Mouse (Mus musculus): ENCODE measurements around the gene Sema3c. TPM values are rescaled to one million over a fixed set of nuclear protein-coding genes. Genes with fewer than 3 reads are reported as not detected.
A peak's percentile ranks its signal among the peaks of the same experiment; 100 is the strongest.

Sema3c gene
- polyA plus RNA-seq, 1 experiment, result 38.8 TPM

DNA sequence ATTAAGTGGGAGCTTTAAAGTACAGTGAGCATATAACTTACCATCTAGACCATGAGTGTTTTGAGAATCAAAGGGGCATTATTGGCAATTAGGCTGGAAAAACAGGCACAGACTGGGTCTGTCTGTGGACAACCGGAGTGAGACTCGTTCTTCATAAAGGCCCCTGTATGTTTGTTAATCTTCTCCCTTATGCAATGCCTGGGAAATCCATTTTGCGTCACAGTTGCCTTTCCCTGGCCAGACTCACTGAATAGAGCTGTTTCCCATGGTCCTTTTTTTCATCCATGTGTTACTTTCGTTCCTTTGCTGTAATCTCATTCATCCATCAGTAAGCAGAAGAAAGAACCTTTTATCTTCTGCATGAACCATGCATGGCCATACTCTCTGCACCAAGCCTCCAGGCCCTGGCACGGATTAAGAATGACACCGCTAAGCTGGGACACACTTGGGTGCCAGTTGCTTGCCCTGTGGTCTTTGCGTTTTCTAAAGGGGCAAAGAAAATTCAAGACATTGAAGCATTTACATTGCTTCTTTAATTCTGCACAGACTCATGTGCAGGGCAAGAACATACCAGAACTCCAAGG is 73.7 kb downstream of the Sema3c start:
- DNase-seq (ENCODE audit: low read depth), result no peak

DNA sequence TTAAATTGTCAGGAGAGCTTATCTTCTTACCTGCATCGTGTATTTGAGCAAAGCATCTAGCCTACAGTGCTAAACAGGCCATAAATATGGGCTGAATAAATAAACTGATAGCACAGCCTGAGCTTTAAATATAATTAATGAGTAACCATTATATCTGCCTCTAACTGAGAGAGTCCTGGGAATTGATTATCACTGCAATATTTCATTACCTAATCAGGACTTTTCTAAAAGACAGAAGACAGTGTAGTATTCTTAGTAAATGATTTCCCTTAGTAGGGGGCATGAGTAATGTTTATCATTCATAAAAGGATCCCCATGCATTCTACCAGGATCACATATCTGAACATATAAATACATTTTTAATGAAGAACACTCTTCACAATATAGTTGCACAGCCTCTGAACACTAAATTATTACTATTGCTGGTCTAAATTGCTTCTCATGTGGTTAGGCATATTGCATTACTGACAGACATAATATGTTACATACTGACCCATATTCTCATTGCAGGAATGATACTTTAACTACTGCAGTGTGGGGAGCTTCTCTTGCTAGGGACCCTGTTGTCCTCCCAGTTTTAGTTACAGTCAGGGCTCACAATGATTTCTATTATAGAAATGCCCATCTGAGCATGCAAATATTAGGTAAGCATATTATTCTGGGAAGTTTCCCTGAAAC is 74.9 kb downstream of the Sema3c start:
- DNase-seq (ENCODE audit: low read depth), result no peak

DNA sequence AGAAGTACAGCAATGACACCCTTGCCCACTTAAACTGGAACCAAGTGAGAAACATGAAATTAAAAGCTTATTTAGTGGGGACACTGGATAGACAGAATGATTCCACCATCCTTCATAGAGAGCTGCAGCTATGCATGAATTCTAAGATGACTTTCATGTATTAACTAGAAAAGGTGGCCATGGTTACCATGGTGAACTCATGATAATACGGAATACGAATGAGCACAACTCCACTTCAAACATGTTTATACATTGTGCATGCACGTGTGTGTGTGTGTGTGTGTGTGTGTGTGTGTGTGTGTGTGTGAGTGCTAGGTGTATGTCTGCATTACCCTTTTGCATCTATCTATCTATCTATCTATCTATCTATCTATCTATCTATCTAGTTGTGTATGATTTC is 87.1 kb downstream of the Sema3c start:
- no peak for DNase-seq (ENCODE audit: low read depth)

DNA sequence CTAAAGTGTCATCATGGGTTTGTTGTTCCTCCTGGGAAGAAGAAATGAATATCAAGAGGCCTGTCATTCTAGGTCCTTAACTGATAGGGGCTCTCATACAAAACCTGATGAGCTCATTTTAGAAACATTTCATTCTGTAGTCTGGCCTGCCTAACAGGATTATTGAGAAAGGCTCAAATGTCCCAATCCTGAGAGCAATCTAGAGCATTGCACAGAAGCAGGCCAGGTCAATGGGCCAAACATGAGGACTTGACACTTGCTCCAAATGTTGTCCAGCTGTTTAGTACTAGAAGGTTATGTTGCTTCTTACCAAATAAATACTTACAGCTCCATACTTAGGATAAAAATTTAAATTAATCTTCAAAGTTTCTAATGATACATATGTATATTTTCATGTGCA is 97.3 kb downstream of the Sema3c start:
- peak; percentile 58 for DNase-seq (ENCODE audit: low read depth)

DNA sequence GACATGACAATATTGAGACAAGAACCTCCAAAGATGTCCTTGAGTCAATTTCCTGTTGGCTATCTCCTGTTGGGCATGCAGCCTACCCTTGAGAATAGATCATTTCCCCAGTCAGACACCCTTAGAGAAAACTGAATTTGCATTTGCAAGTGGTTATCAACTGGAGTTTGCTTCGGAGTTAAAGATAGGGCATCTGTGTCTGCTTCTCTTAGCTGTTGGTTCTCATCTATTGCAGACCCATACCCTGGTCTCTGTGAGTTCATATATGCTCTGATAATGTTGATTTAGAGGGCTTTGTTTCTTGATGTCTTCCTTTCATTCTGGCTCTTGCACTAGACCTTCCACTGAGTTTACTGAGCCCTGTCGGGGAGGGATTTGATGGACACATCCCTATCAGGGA is 106.8 kb downstream of the Sema3c start:
- no peak for DNase-seq (ENCODE audit: low read depth)

DNA sequence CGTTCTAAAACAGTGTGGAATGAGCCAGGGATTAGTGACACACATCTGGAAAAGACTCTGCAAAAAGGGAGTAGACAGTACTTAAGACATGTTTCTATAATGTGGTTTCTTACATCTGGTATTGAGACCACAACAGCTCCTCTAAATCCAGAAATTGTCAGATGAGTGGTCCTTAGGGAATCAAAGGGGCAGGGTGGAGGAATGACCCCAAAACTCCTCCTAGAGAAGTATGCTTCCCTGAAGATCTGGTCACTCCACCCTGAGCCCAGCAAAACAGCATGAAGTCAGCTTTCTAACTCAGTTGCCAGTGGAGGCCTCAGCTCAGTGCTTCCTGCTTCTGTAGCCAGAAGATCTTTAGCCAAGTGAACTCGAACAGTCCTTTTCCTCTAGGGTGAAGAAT is 115.0 kb downstream of the Sema3c start:
- no peak for DNase-seq (ENCODE audit: low read depth)

DNA sequence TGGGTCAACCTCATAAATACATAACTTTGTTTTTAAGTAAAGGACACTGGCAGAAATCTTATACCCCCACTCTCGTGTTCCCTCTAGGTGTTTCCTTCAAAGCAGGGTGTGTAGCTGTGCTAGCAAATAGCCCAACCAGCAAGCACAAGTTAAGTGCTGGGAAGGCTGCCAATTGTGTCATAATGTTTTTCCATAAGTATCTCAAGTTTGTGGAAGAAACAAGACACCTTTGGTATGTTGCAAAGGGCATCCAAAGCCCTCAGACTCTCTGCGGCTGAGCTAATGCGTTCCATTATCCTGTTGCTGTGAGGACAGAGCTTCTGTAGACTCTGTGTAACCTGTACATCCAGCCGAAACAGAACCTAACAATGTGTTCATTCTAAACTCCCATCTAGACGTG is 115.5 kb downstream of the Sema3c start:
- peak; percentile 33 for DNase-seq (ENCODE audit: low read depth)

DNA sequence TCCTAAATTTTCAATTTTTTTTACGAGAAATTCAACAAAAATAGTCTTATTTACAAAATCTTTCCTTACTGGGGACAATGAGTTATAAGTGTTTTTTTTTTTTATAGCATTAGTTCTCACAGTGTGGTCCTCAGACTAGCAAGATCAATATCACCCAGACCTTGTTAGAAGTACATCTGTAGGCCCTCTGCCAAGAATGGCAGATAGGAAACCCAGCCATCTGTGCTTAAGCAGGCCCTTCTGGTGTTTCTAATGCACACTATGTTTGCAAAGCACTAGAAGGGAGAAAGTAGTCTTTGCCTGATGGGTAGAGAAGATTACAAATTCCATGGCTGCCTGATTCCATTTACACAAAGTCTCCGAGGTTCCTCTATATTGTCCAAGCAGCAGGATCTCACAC is 121.3 kb downstream of the Sema3c start:
- DNase-seq (ENCODE audit: low read depth), result no peak

DNA sequence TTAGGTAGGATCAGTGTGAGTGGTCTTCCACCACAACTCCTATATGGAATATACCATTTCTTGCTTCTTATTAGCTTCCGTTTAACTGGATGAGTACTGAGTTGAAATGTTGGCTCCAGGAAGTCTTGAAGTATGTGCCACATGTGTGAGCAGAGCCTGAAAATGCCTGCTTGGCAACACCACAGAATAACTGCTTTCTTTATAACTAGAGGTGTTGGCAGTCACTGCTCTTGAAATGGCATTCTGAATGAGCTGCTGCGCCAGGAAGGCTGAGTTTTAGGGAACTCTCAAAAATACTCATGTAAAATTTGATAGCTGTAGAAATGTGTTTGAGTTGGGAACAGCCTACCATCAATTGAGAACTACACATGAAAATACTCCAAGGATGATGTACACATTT is 124.8 kb downstream of the Sema3c start:
- no peak for DNase-seq (ENCODE audit: low read depth)

DNA sequence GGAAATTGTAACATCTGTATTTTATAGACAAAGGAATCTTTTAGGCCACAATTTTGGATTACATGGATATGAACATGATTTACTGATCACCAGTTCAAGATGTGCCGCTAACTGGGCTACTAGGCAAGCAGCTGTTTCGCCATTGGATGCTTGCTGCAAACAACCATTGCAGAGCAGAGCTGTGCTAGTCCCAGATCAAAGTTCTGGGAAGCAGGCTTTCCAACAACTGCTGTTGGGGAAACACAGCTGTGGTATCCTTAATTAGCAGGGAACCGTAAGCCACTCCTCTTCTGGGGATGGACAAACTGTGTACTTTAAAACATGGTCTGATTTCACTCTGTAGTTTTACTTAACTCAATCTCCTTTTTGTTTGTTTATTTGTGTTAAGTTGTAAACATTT is 130.1 kb downstream of the Sema3c start:
- no peak for DNase-seq (ENCODE audit: low read depth)

DNA sequence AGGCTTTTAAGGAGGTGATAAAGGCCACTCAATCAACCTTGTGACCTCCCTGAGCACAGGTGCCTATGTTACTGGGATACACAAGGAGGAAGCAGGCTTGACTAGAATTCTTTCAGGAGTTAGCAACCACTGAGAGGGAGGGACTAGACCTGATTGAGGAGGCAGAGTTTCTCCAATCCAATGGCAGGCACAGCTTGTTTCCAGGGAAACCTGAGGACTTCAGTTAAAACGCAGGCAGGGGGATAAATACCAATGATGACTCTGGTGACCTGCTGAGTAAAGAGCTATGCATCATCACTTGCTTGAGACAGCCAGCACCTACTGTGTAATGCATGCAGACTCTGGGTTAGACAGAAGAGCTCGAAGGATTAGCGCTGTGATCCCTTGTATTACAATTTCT is 133.0 kb downstream of the Sema3c start:
- DNase-seq (ENCODE audit: low read depth), result no peak

DNA sequence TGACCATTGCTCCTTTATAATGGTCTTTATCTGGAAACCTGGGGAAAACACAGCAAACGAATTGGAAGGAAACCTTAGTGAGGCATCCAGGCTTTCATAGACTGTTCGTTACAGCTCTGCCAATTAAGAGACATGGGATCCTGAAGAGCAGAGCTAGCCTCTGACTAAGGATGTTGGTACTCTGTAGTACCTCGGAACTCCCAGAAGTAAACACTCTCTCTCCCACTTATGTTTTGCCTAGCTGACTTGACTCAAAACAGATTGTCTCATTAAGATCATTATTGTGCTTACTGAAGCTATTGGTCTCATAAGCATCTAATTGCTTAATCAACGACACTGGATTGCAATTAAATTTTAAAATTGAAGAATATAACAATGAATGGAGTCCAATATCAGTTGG is 138.3 kb downstream of the Sema3c start:
- DNase-seq (ENCODE audit: low read depth), result no peak

DNA sequence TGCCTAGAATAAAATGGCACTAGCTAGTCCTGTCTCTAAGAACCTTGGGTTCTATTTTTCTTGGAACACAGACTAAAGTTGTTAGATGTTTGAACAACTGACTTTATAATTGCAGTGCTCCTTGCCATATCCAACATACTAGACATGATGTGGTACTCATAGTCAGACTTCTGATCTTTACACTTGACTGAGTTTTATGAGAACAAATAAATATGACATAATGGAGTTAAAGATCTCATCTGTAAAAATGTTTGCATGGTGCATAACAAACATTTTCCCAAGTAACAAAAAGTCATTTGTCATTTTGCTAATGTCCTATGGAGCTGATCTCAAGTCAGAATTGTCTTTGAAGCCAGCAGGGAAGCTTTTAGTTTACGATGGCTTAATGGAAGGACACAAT is 141.1 kb downstream of the Sema3c start:
- no peak for DNase-seq (ENCODE audit: low read depth)

DNA sequence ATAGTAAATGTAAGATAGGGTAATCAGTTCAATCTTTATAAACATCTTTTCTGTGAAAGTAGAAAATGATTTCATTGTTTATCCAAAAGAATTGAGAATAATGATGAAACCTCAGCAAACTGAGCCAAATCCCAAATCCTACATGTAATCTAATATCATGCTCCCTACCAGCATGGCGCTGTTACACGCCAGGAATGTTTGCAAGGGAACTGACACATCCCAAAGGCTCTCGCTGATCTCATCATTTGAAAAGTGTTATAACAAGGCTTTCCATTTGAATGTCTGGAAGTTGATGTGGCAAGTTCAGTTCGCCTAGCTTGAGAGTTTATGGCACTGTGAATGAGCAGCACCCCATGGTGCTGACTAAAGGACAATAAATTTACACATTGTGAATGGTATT is 145.9 kb downstream of the Sema3c start:
- no peak for DNase-seq (ENCODE audit: low read depth)

DNA sequence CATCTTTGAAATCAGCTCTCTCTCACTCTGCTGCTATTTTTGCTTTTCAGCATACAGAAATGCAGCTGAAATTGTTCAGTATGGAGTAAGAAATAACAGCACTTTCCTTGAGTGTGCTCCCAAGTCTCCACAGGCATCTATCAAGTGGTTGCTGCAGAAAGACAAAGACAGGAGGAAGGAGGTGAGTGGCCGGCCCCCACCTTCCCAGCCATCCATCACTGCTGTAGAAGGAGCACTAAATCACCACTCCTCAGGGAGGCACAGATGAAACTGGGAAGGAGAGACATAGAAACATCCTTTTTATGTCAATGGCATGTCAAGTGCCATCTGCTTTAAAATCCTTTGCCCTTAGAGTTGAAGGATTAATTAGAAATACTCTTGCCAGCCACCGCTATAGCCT is 149.9 kb downstream of the Sema3c start:
- DNase-seq (ENCODE audit: low read depth), result no peak

DNA sequence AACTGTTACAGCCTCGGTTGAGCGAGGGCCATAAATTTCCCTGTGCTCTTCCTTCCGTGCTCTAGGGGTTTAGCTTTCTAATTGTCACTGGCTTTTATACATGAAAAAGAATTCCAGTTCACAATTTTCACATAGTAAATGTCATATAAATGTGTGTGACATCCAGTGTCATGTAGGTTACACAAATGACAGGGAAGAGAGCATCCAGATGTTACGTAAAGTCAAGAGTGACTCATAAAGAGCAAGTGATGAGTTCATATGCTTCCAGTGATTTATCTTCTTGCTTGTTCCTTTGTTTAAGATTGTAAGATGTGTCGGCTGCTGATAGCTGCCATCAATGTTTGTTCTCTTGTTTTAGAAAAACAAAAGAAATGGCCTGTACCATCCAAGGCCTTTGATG is 154.0 kb downstream of the Sema3c start:
- no peak for DNase-seq (ENCODE audit: low read depth)

DNA sequence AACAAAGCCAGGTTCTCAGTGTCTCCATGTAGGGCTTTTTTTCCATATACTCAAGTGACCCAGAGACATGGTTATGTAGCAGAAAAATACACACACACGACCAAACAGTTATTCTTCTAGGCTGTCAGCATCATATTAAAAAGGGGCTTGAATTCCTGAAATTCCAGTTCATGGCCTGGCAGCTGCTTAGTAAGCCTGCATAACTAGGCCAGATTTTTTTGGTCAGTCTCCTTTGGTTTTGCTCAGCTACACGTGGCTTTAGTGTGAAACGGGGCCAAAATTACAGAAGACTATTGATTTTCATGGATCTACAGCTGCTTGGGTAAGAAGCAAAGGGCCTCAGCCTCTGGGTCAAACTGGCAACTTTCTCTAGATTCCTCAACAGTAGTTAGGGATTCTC is 165.7 kb downstream of the Sema3c start:
- DNase-seq (ENCODE audit: low read depth), result no peak

DNA sequence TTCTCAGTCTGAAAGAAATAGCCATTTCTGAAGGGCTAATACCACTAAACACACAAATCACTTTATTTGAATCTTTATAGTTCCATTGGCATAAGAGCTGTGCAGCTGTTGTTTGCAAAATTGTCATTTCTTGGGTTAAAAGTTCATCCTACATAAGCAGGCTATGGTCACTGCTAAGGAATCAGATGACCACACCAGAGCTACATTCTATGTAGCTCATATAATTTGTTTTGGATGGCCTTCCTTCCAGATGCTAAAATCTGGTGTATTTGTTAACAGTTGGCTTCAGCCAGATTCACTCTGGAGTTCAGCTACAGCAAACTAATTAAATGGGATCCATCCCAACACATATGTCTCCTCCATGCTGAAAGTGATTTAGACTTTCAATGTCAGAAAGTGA is 172.4 kb downstream of the Sema3c start:
- DNase-seq (ENCODE audit: low read depth), result no peak

DNA sequence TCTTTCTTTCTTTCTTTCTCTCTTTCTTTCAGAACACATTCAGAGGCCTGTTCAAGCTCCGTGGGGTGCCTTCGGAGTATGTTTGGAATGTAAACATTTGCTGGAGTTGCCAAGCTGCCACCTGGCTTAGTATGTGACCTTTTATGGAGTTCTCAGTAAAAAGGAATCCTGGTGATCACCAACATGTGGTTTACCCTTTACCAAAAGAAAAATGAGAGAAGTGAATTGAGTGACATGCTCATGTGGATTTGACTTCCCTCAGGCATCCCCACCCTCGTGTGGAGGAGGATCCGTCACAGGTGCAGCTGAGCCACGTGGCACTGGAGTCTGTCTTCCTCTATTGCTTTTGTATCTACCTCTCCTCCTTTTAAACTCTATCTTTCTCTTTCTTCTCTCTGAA is 173.1 kb downstream of the Sema3c start:
- no peak for DNase-seq (ENCODE audit: low read depth)

DNA sequence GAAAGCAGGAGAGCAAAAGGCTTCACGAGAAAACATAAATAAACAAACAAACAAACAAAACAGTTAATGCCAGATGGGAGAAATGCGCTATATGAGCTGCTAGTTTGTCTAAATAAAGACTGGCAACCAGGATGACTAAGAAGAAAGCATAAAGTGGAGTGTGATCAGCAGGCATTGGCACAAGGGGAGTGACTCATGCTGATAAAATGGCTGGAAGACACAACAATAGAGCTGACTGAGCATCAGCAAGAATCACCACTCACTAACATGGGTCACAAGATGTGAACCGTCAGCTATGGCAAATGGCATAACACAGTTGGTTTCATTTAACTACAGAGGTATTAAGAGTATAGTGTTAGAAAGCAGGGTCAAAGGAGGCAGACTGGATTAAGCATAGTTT is 174.2 kb downstream of the Sema3c start:
- DNase-seq (ENCODE audit: low read depth), result no peak

DNA sequence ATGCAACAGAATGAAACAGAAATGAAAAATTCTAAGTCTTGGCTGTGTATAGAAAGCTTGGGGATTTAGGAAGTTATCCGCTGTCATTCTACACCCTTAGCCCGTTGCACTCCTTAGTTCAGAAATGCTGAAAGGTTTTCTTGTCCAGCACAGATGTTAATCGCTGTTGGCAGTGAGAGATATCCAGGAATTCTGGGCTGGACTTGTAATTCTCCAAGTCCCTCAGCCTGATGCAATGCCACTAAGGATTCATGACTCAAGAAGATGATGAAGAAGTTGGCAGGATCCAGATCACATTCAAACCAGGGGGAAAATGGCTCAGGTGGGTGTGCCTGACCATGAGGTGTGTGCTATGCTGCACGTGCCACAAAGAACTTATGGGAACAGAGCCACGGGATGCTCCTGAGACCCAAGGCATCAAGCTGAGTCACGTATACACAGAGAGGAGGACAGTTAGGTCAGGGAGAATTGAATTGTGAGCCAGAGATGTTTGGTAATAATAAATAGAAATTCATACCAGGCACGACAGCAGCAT is 179.5 kb downstream of the Sema3c start:
- no peak for DNase-seq (ENCODE audit: low read depth)

DNA sequence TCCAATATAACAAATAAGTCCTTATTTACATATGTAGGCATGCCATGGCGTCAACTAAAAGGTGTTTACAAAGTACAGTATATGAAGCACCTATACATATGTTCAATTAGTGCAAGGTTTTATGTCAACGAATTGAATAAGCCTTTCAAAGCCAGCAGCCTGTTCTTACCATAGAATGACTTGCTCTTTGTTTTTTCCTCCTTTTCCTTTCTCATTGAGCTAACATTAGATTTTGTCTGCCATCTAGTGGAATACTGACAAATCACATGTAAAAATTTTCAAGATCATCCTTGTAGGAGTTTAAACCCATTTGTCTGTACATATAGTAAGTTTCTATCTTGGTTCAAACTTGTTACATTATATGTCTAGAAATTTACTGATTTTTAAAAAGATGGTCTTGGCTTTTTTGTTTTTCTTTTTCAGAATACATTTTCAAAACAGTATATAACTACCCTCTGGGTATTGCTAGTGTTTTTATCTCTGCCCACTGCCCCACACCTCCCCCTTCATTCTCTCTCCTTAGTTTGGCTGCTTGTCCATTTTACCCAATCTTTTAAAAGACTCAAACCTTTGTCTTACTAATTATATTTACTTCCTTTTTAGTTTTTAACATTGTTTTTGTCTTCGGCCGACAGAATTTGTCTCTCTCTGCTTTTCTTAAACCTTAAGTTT is 192.1 kb downstream of the Sema3c start:
- DNase-seq (ENCODE audit: low read depth), result peak; percentile 20

DNA sequence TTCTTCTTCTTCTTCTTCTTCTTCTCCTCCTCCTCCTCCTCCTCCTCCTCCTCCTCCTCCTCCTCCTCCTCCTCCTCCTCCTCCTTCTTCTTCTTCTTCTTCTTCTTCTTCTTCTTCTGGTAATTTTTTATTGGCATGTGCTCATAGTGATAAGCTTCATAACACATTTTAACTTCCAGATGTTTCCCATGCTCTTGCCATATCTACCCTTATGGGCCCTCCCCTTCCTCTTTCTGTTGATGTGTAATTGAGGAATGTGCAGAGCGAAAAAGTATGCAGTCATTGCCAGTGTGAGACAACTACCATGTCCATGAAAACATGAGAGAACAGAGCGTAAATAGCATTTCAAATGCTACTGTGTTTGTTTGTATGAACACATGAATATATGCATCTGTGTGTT is 196.2 kb downstream of the Sema3c start:
- DNase-seq (ENCODE audit: low read depth), result no peak
